Mouse (Mus musculus) lung, adult 2 months (tissue): ENCODE data around the gene Ppm1f.

Source experiments
- CTCF ChIP-seq: fragments of 200-500 bp; IDR thresholded peaks from 2 replicates; pipeline ENCODE4 v1.5.1; 2011; ENCODE audit warnings: mild to moderate bottlenecking, low read length, control low read depth; ENCODE audit not compliant: insufficient read depth
- POLR2A ChIP-seq: fragments of 200-500 bp; IDR thresholded peaks from 2 replicates; pipeline ENCODE4 v1.6.1; 2011; ENCODE audit warnings: low read depth, mild to moderate bottlenecking, control low read depth, low read length, borderline replicate concordance; ENCODE audit errors: extremely low read depth

DNA sequence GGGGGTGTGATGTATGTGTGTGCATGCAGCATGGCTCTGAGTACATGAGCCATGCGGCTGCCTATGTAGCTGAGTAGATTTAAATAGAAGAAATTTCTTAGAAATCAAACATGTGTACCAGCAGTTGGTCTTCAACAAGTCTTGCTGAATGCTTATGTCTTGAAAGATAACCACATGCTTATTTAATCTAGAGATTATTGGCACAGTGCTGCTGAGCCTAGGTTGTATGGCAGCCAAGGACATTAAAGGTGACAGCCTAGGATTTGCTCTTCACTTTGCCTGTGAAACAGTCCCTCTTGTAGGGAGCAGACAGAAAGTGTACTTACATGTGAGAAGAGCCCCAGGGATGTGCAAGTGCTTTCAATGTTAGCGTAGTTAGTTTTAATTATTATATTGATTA, 44.8 kb downstream of the Ppm1f start:
- TF ChIP-seq CTCF (no peak), POLR2A (no peak)
